Mouse (Mus musculus) layer of hippocampus, postnatal 10 days (tissue): ENCODE measurements around the gene Nudt9. TPM values are rescaled to one million over a fixed set of nuclear protein-coding genes. Genes with fewer than 3 reads are reported as not detected.

Experiments used
- microRNA-seq, 2 experiments: library from miRNA; unstranded; fragments of <30 nt; microRNA quantifications; one replicate each; pipeline ENCODE4 v1.2.0; 2021
- total RNA-seq, 2 experiments: library from RNA; stranded (reverse); gene quantifications; 2 replicates each; pipeline ENCODE4 v1.2.3; 2021

Gene Nudt9
- total RNA-seq, 2 experiments from 2014 or later: 68.2 to 69.0 TPM

Small RNA genes within 50 kb of the gene (microRNA-seq; reads per million reads assigned to microRNA genes)
- gene Mir5619: 0.20 to 1.3 reads per million in 2 experiments

Other genes with a start within 250 kb of the Nudt9 start
- gene Klhl8, start 135.0 kb upstream of the Nudt9 start, total RNA-seq: 10 to 100 TPM; 40.8 to 43.0 TPM
- not detected for gene Hsd17b13, start 68.9 kb upstream of the Nudt9 start, total RNA-seq
- gene Hsd17b11, start 24.4 kb upstream of the Nudt9 start, total RNA-seq: 10 to 100 TPM; 33.5 to 34.2 TPM
- gene Gm17660, start 31.3 kb downstream of the Nudt9 start, total RNA-seq: not detected
- gene Sparcl1, start 67.4 kb downstream of the Nudt9 start, total RNA-seq: 1,000 to 10,000 TPM; 1,050 to 1,141 TPM
- not detected for gene Dspp, start 124.4 kb downstream of the Nudt9 start, total RNA-seq
- 1 to 10 TPM in 1 of 2 experiments, under 1 TPM in 1; 0.55 to 1.4 TPM for gene Dmp1, start 156.3 kb downstream of the Nudt9 start, total RNA-seq